Mouse (Mus musculus) testis, postnatal 14 days (tissue): ENCODE results near the gene Zfp628.
A peak's percentile ranks its signal among the peaks of the same experiment; 100 is the strongest.
"Not testable (repeated sequence)": the region's sequence is repeated elsewhere in the genome, so short reads cannot be mapped to it uniquely, and the experiment has no call there.

ENCODE experiments used
- DNase-seq: peaks from one replicate; pipeline ENCODE4 v3.0.0; 2021; ENCODE audit warnings: low spot score

Gene Zfp628

DNA sequence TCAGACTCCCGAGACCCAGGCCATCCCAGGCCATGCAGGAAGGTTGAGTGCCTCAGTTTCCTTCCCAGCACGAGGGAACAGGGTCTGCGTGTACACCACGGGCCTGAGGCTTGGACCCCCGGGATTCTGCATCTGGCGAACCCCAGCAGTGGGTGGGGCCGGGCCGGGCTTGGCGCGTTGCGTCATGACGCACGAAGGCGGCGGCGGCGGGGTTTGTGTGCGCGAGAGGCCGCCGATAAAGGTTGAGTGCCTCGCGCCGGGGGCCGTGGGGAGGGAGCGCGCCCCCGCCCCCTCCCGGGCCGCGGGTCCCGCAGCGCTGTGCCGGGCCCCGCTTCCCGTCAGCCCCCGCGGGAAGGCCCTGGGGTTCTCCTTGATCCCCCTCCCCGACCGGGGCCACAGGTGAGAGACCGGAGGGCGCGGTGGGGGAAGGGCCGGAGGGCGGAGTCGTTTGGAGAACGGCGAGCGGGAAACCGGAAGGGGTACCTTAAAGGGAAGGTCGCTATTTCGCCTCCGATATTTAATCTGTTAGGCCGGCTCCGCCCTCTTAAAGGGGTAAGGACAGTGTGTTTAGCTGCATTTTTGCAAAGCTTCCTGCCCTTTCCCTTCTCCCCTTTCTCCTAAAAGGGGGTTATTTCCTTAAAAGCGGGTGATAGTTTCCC is at the start of gene Zfp628:
TSS of gene Zfp628 (plus strand) at position 211 of the 659 bp plus-strand sequence.
- DNase-seq: peak; percentile 91

DNA sequence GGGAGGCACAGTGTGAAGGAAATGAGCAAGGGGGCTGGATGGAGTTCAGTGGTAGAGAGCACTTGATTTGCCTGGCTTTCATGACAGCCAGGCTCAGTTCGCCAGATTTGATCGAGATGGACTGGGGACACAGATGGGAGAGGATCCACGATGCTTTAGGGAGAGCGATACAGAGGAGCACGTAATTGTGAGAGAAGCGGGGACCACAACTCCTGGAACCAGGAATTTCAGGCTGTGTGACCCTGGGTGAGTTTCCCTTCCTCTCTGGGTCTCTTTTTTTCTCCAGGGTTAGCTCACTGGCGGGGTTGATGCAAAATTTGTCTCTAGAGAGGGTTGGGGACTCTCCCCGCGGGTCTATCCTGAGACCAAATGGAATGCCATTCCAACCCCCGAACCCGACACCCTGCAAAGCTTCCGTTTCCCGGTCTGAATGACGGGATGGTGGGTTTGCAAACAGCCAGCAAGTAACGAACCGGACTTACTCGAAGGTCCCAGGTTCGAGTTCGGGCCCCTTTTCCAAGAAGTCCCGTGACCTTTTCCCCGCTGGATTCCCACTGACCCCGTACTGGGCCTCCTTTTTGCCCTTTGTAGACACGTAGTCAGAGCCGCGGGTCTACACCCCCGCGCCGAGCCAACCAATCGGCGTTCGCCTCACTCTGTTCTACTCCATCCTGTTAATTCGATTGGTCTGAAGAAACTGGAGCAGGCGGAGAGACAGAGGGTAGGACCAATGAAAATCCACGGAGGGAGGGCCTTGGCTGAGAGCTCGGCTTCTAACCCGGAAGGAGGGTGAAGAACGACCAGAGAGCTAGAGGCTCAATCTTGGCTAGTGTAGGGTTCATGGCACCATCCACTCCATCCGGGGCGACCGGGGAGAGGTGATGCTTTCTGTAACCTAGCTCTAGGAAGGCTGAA is 49.2 kb upstream of the Zfp628 start:
- DNase-seq: peak; percentile 95

DNA sequence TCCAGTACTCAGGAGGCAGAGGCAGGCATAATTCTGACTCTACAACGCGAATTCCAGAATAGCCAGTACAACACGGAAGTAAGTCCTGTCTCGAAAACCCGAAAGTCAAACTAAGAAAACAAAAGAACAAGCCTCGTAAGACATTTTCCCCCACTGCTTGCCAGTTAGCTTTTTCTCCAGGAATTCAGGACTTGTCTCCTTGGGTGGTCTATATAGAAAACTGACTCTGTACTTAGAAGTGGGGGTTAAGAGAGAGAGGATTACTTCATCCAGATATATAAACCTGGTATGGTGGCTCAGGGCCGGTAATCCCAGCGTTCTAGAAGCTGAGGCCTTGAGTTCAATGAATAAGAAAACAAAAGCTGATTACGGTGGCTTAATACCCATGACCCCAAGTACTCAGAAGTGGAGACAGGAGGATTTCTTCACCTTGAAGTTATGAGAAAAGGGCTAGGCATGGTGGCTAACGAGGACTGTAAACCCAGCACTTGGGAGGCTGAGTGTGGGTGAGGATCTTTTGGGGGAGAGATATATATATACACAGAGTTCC is 48.3 kb upstream of the Zfp628 start:
- DNase-seq: no peak

DNA sequence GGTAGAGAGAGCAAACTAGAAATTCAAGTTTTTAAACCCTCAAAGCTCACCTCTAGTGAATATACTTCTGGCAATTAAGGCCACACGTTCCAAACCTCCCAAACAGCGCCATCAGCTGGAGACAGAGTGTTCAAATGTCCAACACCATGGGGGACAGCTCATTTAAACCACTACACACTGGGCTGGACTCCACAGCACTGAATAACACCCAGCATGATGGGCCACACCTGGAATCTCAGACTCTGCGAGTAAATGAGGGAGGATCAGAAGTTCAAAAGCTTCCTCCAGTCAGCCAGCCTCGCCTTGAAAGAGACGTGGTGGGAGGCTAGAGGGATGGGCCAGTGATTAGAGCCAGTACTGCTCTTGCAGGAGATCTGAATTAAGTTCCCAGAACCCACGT is 44.9 kb upstream of the Zfp628 start, which contains the start of gene Isoc2b:
TSS of gene Isoc2b (minus strand) at position 126 of the 400 bp plus-strand sequence.
- no peak for DNase-seq

DNA sequence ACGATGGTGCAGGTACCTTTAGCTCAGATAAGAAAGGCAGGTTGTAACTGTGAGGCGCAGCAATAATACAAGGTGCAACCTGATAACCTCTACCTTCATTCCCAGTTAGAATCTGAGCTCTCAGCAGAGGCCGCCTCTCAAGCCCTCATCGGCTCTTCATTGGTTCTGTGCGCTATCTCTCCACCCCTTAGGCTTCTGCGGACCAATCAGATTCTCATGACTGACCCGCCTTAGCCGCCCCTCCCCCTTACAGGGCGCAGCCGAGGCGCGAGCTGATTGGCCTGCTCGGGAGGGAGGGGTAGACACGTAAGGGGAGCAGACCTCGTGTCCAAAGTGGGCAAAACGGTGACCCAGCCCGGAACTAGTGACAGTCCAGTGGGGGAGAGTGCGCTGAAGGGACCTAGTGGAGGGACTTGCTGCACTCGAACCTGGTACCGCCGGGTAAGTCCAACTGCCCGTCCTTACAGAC is 38.2 kb upstream of the Zfp628 start, which contains the start of gene Isoc2a:
TSS of gene Isoc2a (plus strand) at position 401 of the 469 bp plus-strand sequence.
- DNase-seq: peak; percentile 88

DNA sequence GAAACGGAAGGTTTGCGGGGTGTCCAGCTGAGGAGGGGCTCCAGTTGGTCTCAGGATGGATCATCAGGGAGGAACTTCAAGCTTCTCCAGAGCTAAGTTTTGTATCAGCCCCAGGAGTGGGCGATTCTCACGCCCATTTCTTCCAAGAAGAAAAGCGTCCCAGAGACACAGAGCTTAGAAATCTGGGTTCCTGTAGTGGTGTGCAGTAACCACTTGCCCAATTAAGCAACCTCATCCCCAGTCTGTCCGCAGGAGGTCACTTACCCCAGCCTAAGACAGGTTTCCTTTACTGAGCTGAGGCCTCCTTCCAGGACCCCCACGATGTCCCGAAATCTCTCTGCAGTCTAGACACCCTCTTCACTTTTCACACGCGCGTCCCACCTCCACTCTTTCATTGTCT is 37.8 kb upstream of the Zfp628 start:
- no peak for DNase-seq

DNA sequence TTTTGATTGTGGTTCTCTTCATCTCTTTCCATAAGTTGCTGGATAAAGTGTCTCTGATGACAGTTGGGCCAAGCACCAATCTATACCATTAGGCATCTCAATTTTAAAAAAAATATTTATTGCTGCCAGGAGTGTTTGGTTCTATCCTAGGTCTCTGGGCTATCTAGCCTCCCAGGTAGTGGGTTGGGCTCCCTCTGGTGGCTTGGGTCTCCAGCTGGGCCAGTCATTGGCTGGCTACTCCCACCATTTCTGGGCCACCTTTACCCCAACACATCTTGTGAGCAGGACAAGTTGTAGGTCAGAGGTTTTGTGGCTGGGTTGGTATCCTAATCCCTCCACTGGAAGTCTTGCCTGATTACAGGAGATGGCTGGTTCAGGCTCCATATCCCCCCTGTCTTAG is 36.8 kb upstream of the Zfp628 start:
- DNase-seq: no peak

DNA sequence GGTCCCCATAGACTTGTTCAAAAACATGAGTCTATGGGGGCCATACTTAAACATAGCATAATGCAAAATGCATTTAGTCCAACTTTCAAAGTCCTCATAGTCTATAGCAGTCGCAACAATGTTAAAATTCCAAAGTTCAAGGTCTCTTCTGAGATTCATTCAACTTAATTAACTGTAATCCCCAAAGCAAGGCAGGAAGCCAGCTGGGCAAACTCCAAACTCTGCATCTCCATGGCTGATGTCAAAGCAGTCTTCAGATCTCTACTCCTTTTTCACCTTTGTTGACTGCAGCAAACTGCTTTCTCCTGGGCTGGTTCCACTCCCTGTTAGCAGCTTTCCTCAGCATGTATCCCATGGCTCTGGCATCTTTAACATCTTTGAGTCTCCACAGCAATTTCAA is 36.0 kb upstream of the Zfp628 start:
- not testable (repeated sequence) for DNase-seq

DNA sequence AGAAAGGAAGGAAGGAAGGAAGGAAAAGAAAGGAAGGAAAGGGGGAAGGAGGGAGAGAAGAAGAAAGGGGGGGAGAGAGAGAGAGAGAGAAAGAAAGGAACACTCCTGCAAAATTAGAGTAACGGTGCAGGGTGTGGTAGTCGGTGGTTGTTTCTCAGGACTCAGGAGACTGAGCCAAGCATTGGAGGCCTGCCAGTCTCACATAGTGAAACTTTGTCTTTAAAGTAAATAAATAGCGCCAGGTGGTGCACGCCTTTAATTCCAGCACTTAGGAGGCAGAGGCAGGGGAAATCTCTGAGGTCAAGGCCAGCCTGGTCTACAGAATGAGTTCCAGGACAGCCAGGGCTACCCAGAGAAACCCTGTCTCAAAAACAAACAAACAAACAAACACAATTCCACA is 28.3 kb upstream of the Zfp628 start:
- DNase-seq: peak; percentile 39

DNA sequence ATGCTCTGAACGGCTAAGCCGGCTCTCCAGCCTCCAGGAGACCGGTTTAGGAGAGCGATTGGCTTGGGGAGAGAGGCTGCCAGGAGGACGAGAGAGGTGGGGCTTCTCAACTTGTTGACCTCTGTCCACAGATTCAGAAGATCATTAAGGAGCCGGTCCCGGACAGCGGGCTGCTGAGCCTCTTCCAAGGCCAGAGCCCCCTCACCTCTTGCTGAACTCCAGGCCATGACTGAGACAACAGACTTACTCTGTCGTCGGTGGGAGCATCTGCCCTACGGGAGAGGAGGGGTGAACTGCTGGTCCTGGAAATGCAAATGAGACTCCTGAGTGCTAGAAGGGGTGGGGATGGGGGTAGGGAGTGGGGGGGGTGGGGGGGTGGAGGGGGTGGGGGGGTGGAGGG is 19.8 kb upstream of the Zfp628 start:
- no peak for DNase-seq

DNA sequence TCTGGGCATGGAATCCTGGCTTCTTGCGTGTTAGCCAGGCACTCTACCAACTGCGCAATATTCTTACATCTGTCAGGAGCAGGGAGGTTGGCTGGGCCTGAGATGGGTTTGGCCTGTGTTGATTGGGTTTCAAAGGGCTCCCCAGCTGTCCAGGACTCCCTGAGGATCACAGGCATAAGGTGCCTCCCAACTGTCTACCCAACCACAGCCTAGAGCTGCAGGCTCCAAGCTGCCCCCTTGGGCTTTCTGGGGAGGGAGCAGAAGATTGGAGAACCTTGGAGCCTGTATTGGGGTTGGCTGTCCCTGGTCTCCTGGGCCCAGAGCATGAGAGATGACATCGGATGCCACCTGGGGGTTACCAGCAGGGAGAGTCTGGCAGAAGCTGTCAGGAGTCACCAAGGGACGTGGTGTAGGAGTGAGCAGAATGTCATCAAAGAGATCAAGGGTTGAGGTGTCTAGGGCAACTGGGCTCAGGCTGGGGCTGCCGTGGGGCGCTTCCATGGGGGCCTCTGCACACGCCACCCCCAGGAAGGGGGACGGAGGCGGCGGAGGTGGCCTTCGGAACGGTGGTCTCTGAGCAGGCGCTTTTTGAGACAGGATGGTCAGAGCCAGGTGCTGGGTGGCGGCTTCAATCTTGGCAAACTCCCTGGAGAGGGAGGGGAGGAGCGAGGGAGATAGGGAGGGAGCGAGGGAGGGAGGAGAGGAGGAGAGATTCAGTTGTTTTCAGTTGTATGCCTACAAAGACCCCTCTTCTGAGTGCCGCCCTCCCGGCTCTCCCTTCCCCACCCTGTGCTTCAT is 16.0 kb upstream of the Zfp628 start:
- no peak for DNase-seq

DNA sequence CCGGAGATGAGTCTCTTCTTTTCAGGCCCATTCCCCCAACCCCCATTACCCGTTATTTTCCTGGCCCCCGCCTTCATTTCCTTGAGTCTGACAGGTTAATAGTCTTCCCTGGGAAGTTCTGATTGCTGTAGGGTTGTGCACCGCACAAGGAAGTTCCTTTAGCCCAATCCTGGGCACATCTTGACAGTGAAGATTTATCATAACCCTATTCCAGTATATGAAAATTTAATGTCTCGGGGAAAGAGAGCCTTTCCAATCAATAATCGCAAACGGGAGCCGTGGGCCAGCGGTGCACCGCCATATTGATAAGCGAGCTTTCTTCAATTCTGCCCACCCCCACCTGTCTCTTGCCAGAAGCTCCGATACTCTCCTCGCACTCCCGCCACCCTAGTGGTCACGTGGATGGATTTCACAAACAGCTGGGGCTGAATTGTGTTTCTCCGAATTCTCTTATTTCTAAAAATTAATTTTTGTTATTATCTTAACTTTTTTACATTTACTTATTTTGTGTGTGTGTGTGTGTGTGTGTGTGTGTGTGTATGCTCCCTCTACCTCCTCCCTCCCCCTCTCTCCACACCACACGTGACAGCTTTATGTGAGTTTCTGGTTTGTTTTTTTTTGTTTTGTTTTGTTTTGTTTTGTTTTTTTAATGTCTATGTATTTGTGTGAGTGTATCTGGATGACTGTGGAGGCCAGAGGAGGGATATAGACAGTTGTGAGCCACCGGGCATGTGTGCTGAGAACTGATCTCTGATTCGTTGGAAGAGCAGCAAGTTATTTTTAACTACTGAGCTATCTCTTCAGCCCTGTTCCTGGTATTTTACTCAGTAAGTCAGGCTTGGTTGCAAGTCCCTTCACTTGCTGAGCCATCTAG is 15.1 kb upstream of the Zfp628 start:
- no peak for DNase-seq

DNA sequence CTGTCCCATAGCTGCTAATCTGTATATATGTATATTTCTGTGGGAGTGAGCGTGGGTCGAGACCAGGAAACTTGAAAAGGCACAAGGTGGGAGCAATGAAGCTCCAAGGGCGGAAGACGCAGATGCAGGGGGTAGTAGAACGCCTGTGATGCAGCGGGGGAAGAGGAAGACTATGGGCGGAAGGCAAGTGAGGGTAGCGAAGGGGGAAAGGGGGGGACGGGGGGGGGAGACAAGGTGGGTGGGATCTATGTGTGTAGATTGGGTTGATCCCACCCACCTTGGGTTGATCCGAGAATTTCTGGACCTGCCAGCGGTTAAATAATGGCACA is 14.5 kb upstream of the Zfp628 start:
- no peak for DNase-seq

DNA sequence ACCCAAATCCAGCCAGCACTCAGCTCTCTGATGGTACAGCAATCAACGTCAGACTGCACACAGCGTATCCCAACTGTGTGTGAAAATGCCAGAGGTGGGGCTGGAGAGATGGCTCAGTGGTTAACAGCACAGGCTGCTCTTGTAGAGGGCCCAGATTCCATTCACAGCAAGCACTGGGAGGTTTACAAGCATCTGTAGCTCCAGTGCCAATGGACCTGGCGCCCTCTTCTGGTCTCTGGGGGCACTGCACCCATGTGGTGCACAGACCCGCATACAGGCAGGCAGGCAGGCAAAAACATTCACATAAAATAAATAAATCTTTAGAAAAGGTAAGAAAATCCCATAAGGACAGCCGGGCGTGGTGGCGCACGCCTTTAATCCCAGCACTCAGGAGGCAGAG is 13.8 kb upstream of the Zfp628 start:
- DNase-seq: peak; percentile 80

DNA sequence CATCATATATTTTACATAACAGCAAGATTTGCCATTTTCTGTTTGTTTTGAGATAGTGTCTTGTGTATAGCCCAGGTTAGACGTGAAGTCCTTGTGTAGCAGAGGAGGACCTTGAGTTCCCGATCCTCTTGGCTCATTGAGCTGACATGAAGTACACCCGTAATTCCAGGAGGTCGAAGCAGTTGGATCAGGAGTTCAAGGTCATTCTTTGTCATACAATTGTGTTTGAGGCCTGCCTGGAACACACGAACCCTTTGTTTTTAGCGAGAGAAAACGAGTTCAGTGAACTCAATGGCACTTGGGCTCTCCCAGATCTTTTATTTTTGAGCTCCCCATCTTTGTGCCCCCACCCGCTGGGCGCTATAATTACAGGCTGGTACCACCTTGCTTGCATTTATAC is 12.6 kb upstream of the Zfp628 start:
- DNase-seq: no peak

DNA sequence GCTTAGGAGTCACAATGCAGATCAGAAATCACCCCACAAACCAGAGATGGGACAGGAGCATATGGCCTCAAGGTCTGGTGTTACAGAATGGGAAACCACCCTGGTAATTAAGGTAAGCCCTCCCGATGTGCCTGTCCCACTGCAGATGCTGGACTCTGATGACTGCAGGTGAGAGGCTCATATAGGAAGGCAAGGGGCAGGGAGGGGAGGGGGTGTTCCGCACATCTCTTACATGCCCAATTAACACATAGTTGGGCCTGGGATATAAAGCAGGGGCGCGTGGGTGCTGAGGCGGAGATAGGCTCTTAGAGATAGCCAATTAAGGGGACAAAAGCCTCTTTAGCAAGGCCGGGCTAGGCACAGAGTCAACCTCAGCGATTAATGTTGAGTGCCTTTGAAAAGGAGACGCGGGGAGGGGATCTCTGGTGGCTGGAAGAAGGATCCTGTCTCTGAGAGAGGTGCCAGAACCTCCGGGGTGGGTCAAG is 8.5 kb upstream of the Zfp628 start, which contains the start of gene Gm36210:
TSS of gene Gm36210 (minus strand) at position 51 of the 485 bp plus-strand sequence.
- no peak for DNase-seq

DNA sequence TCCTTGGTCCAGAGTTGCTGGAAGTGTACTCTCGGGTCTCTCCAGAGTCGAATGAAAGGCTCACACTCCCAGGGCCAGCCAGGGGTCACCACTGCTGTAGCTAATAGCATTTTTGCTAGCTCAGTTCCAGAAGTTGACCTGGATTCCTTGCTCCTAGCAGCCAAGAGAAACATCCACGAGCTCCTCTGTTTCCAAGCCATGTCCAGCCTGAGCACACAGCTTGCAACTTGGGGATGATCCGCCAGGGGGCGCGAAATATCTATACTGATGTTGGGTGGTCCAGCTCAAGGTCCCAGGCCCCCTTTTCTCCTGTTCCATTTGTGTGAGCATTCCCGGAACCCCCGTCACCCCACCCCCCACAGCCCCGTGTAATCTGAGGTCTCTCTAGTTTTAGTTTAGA is 3.5 kb upstream of the Zfp628 start:
- no peak for DNase-seq

DNA sequence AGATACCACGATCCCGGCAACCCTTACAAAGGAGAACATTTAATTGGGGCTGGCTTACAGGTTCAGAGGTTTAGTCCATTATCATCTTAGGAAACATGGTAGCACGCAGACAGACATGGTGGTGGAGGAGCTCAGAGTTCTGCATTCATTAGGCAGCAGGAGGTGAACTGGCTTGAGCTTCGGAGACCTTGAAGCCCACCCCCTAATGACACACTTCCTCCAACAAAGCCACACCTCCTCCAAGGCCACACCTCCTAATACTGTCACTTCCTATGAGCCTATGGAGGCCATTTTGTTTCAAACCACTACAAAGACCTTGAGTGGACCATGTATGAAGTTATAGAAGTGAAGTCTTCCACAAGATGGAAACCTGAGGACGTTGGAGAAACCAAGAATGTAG is 2.8 kb upstream of the Zfp628 start:
- no peak for DNase-seq

DNA sequence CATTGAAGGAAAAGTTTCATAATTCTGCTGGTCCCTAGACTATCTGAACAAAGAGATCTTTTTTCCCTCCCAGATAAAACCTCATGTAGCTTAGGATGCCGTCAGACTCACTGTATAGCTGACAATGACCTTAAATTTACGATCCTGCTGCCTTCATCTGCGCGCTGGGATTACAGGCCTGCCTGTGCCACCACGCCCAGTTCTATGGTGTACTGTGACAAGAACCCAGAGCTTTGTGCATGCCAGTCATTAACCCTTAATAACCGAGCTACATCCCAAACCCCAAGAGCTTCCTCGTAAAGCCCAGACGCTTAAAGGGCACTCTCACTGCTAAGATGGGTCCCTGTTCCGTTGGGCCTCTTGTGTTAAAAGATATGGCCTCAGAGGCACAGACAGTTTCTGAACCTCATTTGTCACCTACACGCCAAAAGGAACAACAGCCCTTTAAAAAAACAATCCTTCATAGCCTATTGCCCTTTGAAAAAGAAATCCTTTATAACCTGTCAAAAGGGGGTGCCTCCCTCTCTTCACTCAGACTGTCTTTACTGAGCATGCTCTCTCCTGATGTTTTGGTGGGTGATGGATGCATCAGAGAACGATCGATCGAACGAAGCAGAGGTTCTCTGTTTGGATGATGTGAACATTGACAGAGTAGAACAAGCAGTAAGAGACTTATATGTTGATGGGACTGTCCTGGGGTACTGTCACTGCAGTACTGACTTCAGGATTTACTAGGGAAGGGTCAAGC is 826 bp downstream of the Zfp628 start:
- DNase-seq: no peak

DNA sequence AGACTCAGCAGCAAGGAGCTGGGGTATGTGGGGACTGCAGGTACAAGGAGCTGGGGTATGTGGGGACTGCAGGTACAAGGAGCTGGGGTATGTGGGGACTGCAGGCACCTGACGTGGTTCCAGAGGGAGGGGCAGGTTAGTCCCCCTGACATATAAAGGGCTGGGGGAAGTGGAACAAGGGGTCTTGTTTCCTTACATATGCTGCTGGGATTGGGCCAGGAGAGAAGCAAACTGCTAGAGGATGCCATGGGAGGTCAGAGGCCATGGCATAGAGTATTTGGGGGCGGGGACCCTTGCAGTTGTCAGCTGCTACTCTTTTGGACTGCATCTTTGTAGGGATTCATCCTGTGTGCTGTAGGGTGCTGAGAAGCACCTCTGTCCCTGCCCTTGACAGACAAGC is 2.5 kb downstream of the Zfp628 start:
- DNase-seq: no peak
